Mouse (Mus musculus): ENCODE results near the gene Defb19. TPM values are rescaled to one million over a fixed set of nuclear protein-coding genes. Genes with fewer than 3 reads are reported as not detected.

Gene Defb19
- polyA plus RNA-seq, 2 experiments, result not detected

DNA sequence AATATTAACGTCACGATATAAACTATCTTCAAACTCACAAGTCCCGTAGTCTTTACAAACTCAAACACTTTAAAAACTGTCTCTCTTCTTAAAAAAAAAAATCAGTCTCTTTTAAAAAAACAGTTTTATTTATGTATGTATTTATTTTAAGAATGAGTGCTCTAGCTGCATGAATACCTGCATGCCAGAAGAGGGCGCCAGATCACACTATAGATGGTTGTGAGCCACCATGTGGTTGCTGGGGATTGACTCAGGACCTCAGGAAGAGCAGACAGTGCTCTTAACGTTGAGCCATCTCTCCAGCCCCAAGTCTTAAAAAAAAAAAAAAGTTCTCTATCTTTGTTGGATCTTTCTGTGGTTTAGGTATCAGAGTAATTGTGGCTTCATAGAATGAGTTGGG is 37.3 kb upstream of the Defb19 start:
- no peaks in the 10 kb centered on the region for H3K4me1 ChIP-seq (replicated peaks; ENCODE audit: control insufficient read depth in 2 of 2, insufficient read depth in 2 of 2, low read length in 1 of 2)
- H3K27me3 ChIP-seq (ENCODE audit: control insufficient read depth, insufficient read depth, low read length), result no peaks in the 10 kb centered on the region
- H3K9ac ChIP-seq (replicated peaks), result no peak overlapping the region
- H3K36me3 ChIP-seq (replicated peaks; ENCODE audit: control insufficient read depth, insufficient read depth, low read depth), result no peaks in the 10 kb centered on the region
- no peak overlapping the region for H3K4me2 ChIP-seq (ENCODE audit: low read depth)
- WGBS (ENCODE audit: insufficient replicate concordance), result 49% methylated on average over 5 of the region's 5 CpGs
- DNase-seq (ENCODE audit: low read depth in 3 of 3, low spot score in 3 of 3) (no peak), ATAC-seq (ENCODE audit: insufficient read depth) (no peak)
- H3K27ac ChIP-seq, result no peak overlapping the region
- TF ChIP-seq EP300 (IDR thresholded peaks at IDR 0.05; ENCODE audit: low read depth), result no peak
- peak; percentile 61 for TF ChIP-seq CTCF (IDR thresholded peaks at IDR 0.05; ENCODE audit: low read depth)
- no peak overlapping the region for H3K4me3 ChIP-seq (ENCODE audit: insufficient read depth in 1 of 2, low read depth in 2 of 2, low read length in 2 of 2)
- H3K9me3 ChIP-seq (ENCODE audit: control insufficient read depth, low read length), result no peaks in the 10 kb centered on the region

DNA sequence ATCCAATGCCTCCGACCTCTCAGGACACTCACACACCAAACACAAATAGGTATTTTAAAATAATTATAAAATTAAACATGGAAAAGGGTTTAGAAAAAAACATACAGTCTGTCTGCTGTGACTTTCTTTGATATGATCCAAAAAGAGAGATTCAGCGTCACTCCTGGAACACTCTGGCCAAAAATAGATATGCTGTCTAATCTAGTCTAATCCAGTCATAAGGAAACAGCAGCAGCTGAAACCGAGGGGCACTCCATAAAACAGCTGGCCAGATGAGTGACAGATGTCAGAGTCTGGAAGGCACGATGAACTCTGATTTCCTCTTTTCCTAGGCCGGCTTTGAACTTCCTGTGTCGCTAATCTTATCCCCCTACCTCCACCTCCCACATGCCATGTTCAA is 36.4 kb upstream of the Defb19 start:
- H3K9me3 ChIP-seq (ENCODE audit: control insufficient read depth, low read length), result no peaks in the 10 kb centered on the region
- no peaks in the 10 kb centered on the region for H3K36me3 ChIP-seq (replicated peaks; ENCODE audit: control insufficient read depth, insufficient read depth, low read depth)
- H3K4me1 ChIP-seq (replicated peaks; ENCODE audit: control insufficient read depth in 2 of 2, insufficient read depth in 2 of 2, low read length in 1 of 2), result no peaks in the 10 kb centered on the region
- H3K9ac ChIP-seq (replicated peaks), result no peak overlapping the region
- DNase-seq (ENCODE audit: low read depth in 3 of 3, low spot score in 3 of 3) (no peak), ATAC-seq (ENCODE audit: insufficient read depth) (no peak)
- H3K27ac ChIP-seq, result no peak overlapping the region
- no peak overlapping the region for H3K4me3 ChIP-seq (ENCODE audit: insufficient read depth in 1 of 2, low read depth in 2 of 2, low read length in 2 of 2)
- H3K4me2 ChIP-seq (ENCODE audit: low read depth), result no peak overlapping the region
- no peak for TF ChIP-seq CTCF (IDR thresholded peaks at IDR 0.05; ENCODE audit: low read depth)
- no peak for TF ChIP-seq EP300 (IDR thresholded peaks at IDR 0.05; ENCODE audit: low read depth)
- no peaks in the 10 kb centered on the region for H3K27me3 ChIP-seq (ENCODE audit: control insufficient read depth, insufficient read depth, low read length)
- 18% methylated on average over 6 of the region's 6 CpGs for WGBS (ENCODE audit: insufficient replicate concordance)

DNA sequence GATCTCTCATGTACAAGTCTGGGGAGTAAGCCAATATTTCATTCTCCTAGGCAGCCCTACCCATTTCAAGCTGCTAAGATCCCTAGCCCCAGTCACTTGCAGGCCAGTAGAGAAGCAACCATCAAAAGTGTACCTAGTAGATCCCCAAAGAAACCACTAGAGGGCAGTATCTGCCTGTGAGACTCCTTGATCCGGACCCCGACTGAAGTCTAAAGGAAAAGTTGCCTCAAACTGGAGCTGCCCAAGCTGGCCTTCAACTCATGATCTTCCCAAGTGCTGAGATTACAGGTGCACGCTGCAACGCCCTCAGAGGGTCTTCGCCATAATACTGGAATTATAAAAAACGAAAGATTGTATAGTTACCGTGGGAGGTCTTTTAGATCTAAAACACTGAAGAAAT is 35.5 kb upstream of the Defb19 start:
- 9% methylated on average over 7 of the region's 7 CpGs for WGBS (ENCODE audit: insufficient replicate concordance)
- no peak for ATAC-seq (ENCODE audit: insufficient read depth)
- no peaks in the 10 kb centered on the region for H3K4me1 ChIP-seq (replicated peaks; ENCODE audit: control insufficient read depth in 2 of 2, insufficient read depth in 2 of 2, low read length in 1 of 2)
- no peak overlapping the region for H3K27ac ChIP-seq
- H3K9ac ChIP-seq (replicated peaks), result no peak overlapping the region
- H3K36me3 ChIP-seq (replicated peaks; ENCODE audit: control insufficient read depth, insufficient read depth, low read depth), result no peaks in the 10 kb centered on the region
- TF ChIP-seq CTCF (IDR thresholded peaks at IDR 0.05; ENCODE audit: low read depth) (peak; percentile 85), EP300 (IDR thresholded peaks at IDR 0.05; ENCODE audit: low read depth) (no peak)
- no peak overlapping the region for H3K4me3 ChIP-seq (ENCODE audit: insufficient read depth in 1 of 2, low read depth in 2 of 2, low read length in 2 of 2)
- peak; percentile 33 to 37 (median 35) for DNase-seq (ENCODE audit: low read depth in 3 of 3, low spot score in 3 of 3)
- no peaks in the 10 kb centered on the region for H3K27me3 ChIP-seq (ENCODE audit: control insufficient read depth, insufficient read depth, low read length)
- H3K4me2 ChIP-seq (ENCODE audit: low read depth), result no peak overlapping the region
- H3K9me3 ChIP-seq (ENCODE audit: control insufficient read depth, low read length), result no peaks in the 10 kb centered on the region

DNA sequence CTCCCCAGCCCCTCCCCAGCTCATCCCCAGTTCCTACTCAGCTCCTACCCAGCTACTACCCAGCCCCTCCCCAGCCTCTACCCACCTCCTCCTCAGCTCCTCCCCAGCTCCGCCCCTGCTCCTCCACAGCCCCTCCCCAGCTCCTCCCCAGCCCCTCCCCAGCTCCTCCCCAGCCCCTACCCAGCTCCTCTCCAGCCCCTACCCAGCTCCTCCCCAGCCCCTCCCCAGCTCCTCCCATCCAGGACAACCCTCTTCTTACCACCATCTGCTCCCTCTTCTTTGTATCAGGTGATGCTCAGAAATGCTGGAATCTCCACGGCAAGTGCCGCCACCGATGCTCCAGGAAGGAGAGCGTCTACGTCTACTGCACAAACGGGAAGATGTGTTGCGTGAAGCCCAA is 32.1 kb upstream of the Defb19 start:
- Histone ChIP-seq H3K9me3 (ENCODE audit: control insufficient read depth, low read length) (no peaks in the 10 kb centered on the region), H3K9ac (replicated peaks) (no peak overlapping the region), H3K4me1 (replicated peaks; ENCODE audit: control insufficient read depth in 2 of 2, insufficient read depth in 2 of 2, low read length in 1 of 2) (no peaks in the 10 kb centered on the region), H3K4me3 (ENCODE audit: insufficient read depth in 1 of 2, low read depth in 2 of 2, low read length in 2 of 2) (no peak overlapping the region), H3K4me2 (ENCODE audit: low read depth) (no peak overlapping the region), H3K36me3 (replicated peaks; ENCODE audit: control insufficient read depth, insufficient read depth, low read depth) (no peaks in the 10 kb centered on the region), H3K27me3 (ENCODE audit: control insufficient read depth, insufficient read depth, low read length) (no peaks in the 10 kb centered on the region), H3K27ac (no peak overlapping the region)
- TF ChIP-seq EP300 (IDR thresholded peaks at IDR 0.05; ENCODE audit: low read depth), result no peak
- TF ChIP-seq CTCF (IDR thresholded peaks at IDR 0.05; ENCODE audit: low read depth), result no peak
- DNase-seq (ENCODE audit: low read depth in 3 of 3, low spot score in 3 of 3) (no peak), ATAC-seq (ENCODE audit: insufficient read depth) (no peak)
- 34% methylated on average over 8 of the region's 8 CpGs for WGBS (ENCODE audit: insufficient replicate concordance)

DNA sequence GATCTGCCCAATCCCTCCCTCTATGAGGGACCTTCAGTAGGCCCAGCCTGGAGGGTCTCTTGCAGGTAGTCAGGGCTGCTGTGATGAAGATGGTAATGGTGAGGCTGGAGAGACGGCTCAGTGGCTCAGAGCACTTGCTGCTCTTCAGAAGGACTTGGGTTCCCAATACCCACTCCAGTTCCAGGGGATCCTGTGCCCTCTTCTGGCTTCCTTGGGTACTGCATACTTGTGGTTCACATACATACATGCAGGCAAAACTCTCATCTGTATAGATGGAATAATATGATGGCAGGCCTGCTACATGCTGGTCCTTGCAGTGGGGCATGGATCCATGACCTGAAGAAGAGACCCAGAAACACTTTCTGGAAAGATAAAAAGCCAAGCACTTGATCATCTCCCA is 28.6 kb upstream of the Defb19 start:
- Histone ChIP-seq H3K4me1 (replicated peaks; ENCODE audit: control insufficient read depth in 2 of 2, insufficient read depth in 2 of 2, low read length in 1 of 2) (no peaks in the 10 kb centered on the region), H3K4me3 (ENCODE audit: insufficient read depth in 1 of 2, low read depth in 2 of 2, low read length in 2 of 2) (no peak overlapping the region), H3K27ac (no peak overlapping the region), H3K36me3 (replicated peaks; ENCODE audit: control insufficient read depth, insufficient read depth, low read depth) (no peaks in the 10 kb centered on the region), H3K27me3 (ENCODE audit: control insufficient read depth, insufficient read depth, low read length) (no peaks in the 10 kb centered on the region), H3K9me3 (ENCODE audit: control insufficient read depth, low read length) (no peaks in the 10 kb centered on the region), H3K4me2 (ENCODE audit: low read depth) (no peak overlapping the region), H3K9ac (replicated peaks) (no peak overlapping the region)
- ATAC-seq (ENCODE audit: insufficient read depth), result no peak
- DNase-seq (ENCODE audit: low read depth in 3 of 3, low spot score in 3 of 3), result no peak
- WGBS (ENCODE audit: insufficient replicate concordance), result 65% methylated on average over 1 of the region's 1 CpGs
- TF ChIP-seq CTCF (IDR thresholded peaks at IDR 0.05; ENCODE audit: low read depth) (no peak), EP300 (IDR thresholded peaks at IDR 0.05; ENCODE audit: low read depth) (no peak)

Data from liver, embryonic 14.5 days (tissue).